Mouse (Mus musculus) forebrain, embryonic 12.5 days (tissue): ENCODE results near the gene Clip3. TPM values are rescaled to one million over a fixed set of nuclear protein-coding genes. Genes with fewer than 3 reads are reported as not detected.
A peak's percentile ranks its signal among the peaks of the same experiment; 100 is the strongest.

Source experiments
- ATAC-seq: fragments of 200-750 bp; cut with Nextera tagmentation; 2 replicates; pipeline ENCODE4 v1.8.0; 2017; ENCODE audit warnings: moderate TSS enrichment; ENCODE audit not compliant: low FRiP score
- H3K27ac ChIP-seq: fragments of 300-500 bp; sonication (generic); 2 replicates; pipeline ENCODE4 v1.5.1; 2016; ENCODE audit warnings: mild to moderate bottlenecking
- H3K27me3 ChIP-seq: fragments of 300-500 bp; sonication (generic); 2 replicates; pipeline ENCODE4 v1.6.1; 2016; ENCODE audit warnings: mild to moderate bottlenecking
- H3K36me3 ChIP-seq: fragments of 300-500 bp; sonication (generic); replicated peaks from 2 replicates; pipeline ENCODE4 v1.6.1; 2016; ENCODE audit warnings: mild to moderate bottlenecking
- H3K4me1 ChIP-seq: fragments of 300-500 bp; sonication (generic); 2 replicates; pipeline ENCODE4 v1.6.1; 2016
- H3K4me2 ChIP-seq: fragments of 300-500 bp; sonication (generic); 2 replicates; pipeline ENCODE4 v1.6.1; 2016; ENCODE audit warnings: mild to moderate bottlenecking, moderate library complexity
- H3K4me3 ChIP-seq: fragments of 300-500 bp; sonication (generic); replicated peaks from 2 replicates; pipeline ENCODE4 v1.5.1; 2016; ENCODE audit warnings: mild to moderate bottlenecking
- H3K9ac ChIP-seq: fragments of 300-500 bp; sonication (generic); 2 replicates; pipeline ENCODE4 v1.6.1; 2016; ENCODE audit warnings: mild to moderate bottlenecking
- H3K9me3 ChIP-seq: fragments of 300-500 bp; sonication (generic); 2 replicates; pipeline ENCODE4 v1.6.1; 2016
- WGBS: fragments of 180-500 bp; shearing (Covaris S2); methylation state at CpG from one replicate; pipeline ENCODE4 v1.1.7; 2016; 5-methylcytosine and 5-hydroxymethylcytosine counted together
- polyA plus RNA-seq: library from polyadenylated mRNA; unstranded; fragments of >200 nt; fragmentation: Nextera tagmentation; extraction: Ambion mirVana; gene quantifications from 2 replicates; pipeline ENCODE4 v1.2.1, GENCODE M21; 2016

The Clip3 gene
- polyA plus RNA-seq: 77.2 and 87.9 TPM in 2 replicates

DNA sequence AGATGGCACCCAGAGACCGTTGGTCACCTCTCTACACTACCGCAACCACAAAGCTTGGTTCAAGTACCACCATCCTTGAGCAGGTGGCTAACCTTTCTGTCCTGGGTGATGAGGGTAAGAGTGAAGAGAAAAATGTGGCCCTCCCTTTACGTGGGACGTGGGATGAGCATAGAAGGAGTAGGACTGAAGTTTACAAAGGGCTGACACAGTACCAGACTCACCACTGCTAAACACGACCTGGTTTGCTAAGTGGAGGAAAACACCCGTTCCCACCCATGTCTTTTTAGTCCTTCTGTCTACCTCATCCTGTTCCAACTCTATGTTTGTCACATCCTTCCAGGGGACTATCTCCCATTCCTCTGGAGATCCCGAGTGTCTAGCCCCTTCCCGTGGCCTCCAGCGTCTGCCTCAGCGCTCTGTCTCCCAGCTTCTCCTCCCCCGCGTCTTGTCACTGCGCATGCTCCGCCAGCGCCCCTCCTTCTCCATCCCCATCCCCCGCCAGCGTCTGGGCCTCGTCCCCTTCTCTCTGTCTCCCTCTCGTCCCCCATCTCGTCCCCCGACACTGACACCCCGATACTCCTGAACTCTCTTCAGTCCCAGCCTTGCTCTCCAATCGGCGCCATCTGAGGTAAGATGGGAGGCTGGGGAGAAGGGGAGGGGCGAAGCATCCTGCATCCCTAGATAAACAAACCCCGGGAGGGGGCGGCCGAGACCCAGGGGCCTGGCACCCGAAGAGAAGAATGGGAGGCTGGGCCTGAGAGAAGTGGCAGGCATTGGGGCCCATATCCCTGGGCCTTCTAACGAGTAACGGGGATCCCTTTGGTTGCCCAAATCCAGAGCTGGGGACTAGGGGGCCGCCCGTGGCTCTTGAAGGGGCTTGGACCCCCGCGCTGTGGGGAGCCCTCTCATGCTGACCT, at the start of gene Clip3:
TSS of gene Clip3 (plus strand) at position 514 of the 917 bp plus-strand sequence.
- Histone ChIP-seq H3K36me3 (peaks cover 29% of the 10 kb centered on the region), H3K4me1 (peaks cover 36% of the 10 kb centered on the region), H3K4me3 (peak within 1 kb of the TSS; percentile 88), H3K9me3 (no peaks in the 10 kb centered on the region), H3K4me2 (peak within 1 kb of the TSS; percentile 89), H3K27me3 (peaks cover 3% of the 10 kb centered on the region; the same call in 1 of the 2 replicates), H3K9ac (peak within 1 kb of the TSS; percentile 96), H3K27ac (peak within 1 kb of the TSS; percentile 87)
- 6% methylated on average over 35 of the region's 35 CpGs for WGBS
- ATAC-seq: peak; percentile 88

DNA sequence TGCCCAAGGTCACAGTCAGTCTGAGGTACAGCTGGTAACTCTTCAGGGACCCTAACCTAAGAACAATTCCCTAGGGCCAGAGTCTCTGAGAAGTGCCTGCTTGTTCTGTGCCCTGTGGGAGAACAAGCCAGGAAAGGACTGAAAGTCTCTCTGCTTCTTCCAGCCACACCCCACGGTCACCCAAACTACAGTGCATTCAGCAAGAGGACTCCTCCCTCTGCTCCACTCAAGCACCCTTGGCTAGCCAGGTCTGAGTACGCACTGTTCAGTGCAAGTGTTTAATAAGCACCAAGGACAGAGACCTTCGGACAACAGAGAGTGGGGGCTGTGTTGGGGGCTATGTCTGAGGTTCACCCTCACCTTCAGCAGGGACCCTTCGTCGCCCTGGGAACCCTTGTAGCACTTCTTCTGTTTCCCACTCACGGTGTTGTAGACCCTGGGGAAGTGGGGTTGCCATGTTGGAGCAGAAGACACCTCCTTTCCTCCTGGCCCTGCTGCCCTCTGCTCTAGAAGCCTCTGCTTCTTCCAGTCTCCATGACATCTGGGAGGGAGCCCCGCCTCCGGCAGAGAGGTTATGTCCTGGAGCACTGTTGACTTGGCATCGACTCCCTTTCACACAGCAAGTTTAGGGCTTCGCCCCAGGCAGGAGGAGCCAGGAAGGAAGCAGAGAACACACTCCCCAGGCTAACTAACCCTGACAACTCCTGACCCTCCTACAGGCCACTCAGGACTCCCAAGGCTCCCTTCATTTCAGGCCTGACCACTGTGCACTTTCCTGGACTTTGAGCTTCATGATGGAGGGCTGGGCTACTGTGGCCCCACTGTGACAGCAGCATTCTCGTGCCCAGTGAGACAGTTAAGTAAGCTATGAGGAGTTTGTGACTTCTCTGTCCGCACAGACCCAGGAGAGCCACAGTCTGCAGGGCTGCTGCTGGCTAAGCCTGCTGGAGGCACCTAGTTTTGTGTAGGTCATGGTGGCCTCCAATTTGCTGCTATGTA, 39.3 kb upstream of the Clip3 start:
- no peak overlapping the region for H3K4me2 ChIP-seq
- no peak overlapping the region for H3K4me3 ChIP-seq
- no peak overlapping the region for H3K9ac ChIP-seq
- WGBS: 89% methylated on average over 12 of the region's 12 CpGs
- no peaks in the 10 kb centered on the region for H3K9me3 ChIP-seq
- no peaks in the 10 kb centered on the region for H3K27me3 ChIP-seq
- peaks cover 59% of the 10 kb centered on the region for H3K36me3 ChIP-seq
- no peaks in the 10 kb centered on the region for H3K4me1 ChIP-seq
- H3K27ac ChIP-seq: peak overlapping the region; percentile 13; the same call in 1 of the 2 replicates
- no peak for ATAC-seq

GRCm38 (mm10) chr7:30265041-30265440, 26.5 kb upstream of the Clip3 start:
- Histone ChIP-seq H3K4me3 (no peak overlapping the region), H3K27me3 (no peaks in the 10 kb centered on the region), H3K36me3 (peaks cover 57% of the 10 kb centered on the region), H3K9me3 (no peaks in the 10 kb centered on the region), H3K9ac (no peak overlapping the region), H3K4me1 (no peaks in the 10 kb centered on the region), H3K4me2 (no peak overlapping the region), H3K27ac (no peak overlapping the region)
- 90% methylated on average over 2 of the region's 2 CpGs for WGBS
- no peak for ATAC-seq

DNA sequence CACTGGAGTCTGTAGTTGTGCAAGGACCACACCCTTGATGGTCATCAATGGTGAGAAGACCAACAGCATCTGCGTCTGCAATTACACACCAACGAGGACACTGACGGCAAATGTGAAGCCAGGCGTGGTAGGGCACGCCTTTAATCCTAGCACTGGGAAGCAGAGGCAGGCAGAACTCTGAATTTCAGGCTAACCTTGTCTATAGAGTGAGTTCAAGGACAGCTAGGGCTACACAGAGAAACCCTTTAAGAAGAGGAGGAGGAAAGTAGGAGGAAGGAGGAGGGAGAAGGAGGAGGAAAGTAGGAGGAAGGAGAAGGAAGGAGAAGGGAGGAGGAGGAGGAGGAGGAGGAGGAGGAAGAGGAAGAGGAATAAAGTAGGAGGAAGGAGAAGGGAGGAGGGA, 26.0 kb upstream of the Clip3 start:
- ATAC-seq: no peak
- Histone ChIP-seq H3K27ac (no peak overlapping the region), H3K9ac (no peak overlapping the region), H3K4me2 (no peak overlapping the region), H3K27me3 (no peaks in the 10 kb centered on the region), H3K9me3 (no peaks in the 10 kb centered on the region), H3K36me3 (peaks cover 62% of the 10 kb centered on the region), H3K4me3 (no peak overlapping the region), H3K4me1 (no peaks in the 10 kb centered on the region)
- WGBS: 95% methylated on average over 5 of the region's 5 CpGs

DNA sequence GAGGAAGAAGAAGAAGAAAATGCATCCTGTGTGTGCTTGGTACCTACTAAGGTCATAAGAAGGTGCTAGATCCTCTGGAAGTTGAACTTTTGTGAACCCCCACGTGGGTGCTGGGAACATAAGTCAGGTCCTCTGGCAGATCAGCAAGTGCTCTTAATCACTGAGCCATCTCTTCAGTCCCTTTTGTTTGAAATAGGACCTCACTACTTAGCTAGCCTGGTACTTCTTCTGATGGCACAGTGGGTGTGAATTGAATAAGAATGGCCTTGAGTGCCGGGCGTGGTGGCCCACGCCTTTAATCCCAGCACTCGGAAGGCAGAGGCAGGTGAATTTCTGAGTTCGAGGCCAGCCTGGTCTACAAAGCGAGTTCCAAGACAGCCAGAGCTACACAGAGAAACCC, 25.6 kb upstream of the Clip3 start:
- no peak for ATAC-seq
- no peak overlapping the region for H3K4me2 ChIP-seq
- no peak overlapping the region for H3K9ac ChIP-seq
- no peaks in the 10 kb centered on the region for H3K9me3 ChIP-seq
- H3K4me3 ChIP-seq: no peak overlapping the region
- WGBS: 91% methylated on average over 7 of the region's 7 CpGs
- H3K36me3 ChIP-seq: peaks cover 63% of the 10 kb centered on the region
- no peak overlapping the region for H3K27ac ChIP-seq
- H3K4me1 ChIP-seq: no peaks in the 10 kb centered on the region
- H3K27me3 ChIP-seq: no peaks in the 10 kb centered on the region

DNA sequence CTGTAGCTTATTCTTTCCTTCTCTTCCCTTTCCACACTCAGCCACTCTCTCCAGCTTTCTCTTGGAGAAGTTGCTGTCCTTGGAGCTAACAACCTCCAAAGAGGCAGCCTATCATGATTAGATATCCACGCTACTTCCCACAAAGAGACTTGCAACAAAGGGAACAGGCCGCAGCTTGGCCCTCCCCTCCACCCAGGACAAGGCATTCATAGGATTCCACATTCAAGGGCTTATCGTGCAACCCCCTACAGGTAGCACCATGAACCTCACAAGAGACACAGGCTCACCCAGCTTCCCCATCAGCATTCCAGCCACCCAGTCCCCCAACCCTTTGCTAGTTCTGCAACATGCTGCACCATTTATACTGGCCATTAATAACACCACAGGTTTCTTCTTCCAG, 24.7 kb upstream of the Clip3 start:
- Histone ChIP-seq H3K36me3 (peaks cover 63% of the 10 kb centered on the region), H3K27ac (no peak overlapping the region), H3K4me1 (no peaks in the 10 kb centered on the region), H3K4me3 (no peak overlapping the region), H3K27me3 (no peaks in the 10 kb centered on the region), H3K9me3 (no peaks in the 10 kb centered on the region), H3K9ac (no peak overlapping the region), H3K4me2 (no peak overlapping the region)
- ATAC-seq: no peak
- WGBS: 85% methylated on average over 3 of the region's 3 CpGs

- Histone ChIP-seq H3K4me1 (no peaks in the 10 kb centered on the region), H3K36me3 (peaks cover 47% of the 10 kb centered on the region), H3K4me3 (no peak overlapping the region), H3K4me2 (no peak overlapping the region), H3K27ac (no peak overlapping the region), H3K9me3 (no peaks in the 10 kb centered on the region), H3K27me3 (no peaks in the 10 kb centered on the region), H3K9ac (no peak overlapping the region)
- ATAC-seq: no peak
- 89% methylated on average over 4 of the region's 4 CpGs for WGBS
These were observed 21.9 kb upstream of the Clip3 start for GRCm38 (mm10) chr7:30269641-30270040.

GRCm38 (mm10) chr7:30274383-30274782, 17.1 kb upstream of the Clip3 start:
- H3K4me2 ChIP-seq: no peak overlapping the region
- H3K9me3 ChIP-seq: no peaks in the 10 kb centered on the region
- no peak overlapping the region for H3K9ac ChIP-seq
- WGBS: 85% methylated on average over 6 of the region's 6 CpGs
- no peak overlapping the region for H3K4me3 ChIP-seq
- H3K36me3 ChIP-seq: peaks cover 21% of the 10 kb centered on the region
- ATAC-seq: no peak
- no peak overlapping the region for H3K27ac ChIP-seq
- H3K4me1 ChIP-seq: peaks cover 7% of the 10 kb centered on the region
- H3K27me3 ChIP-seq: no peaks in the 10 kb centered on the region

DNA sequence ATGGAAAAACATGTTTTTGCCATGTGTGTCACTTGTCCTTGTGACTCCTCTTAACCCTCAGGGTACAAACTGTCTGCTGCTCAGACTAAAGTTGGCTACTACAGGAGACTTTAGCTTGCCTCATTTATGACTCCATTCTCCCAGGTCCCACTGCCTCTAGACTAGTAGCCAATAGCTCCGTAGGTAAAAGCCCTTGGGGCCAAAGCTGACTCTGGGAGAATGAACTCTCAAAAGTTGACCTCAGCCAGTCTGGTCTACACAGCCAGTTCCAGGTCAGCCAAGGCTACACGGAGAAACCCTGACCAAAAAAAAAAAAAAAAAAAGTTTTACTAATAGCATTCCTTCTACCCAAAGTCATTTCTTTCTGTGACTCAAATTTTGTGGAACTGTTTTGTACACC, 12.6 kb upstream of the Clip3 start:
- no peak for ATAC-seq
- no peaks in the 10 kb centered on the region for H3K9me3 ChIP-seq
- no peaks in the 10 kb centered on the region for H3K27me3 ChIP-seq
- H3K4me3 ChIP-seq: peak overlapping the region; percentile 68; the same call in 1 of the 2 replicates
- 63% methylated on average over 2 of the region's 2 CpGs for WGBS
- H3K9ac ChIP-seq: no peak overlapping the region
- no peaks in the 10 kb centered on the region for H3K36me3 ChIP-seq
- H3K4me1 ChIP-seq: peaks cover 15% of the 10 kb centered on the region
- H3K27ac ChIP-seq: no peak overlapping the region
- H3K4me2 ChIP-seq: peak overlapping the region; percentile 69

- no peaks in the 10 kb centered on the region for H3K36me3 ChIP-seq
- ATAC-seq: no peak
- H3K9me3 ChIP-seq: no peaks in the 10 kb centered on the region
- H3K27ac ChIP-seq: peak overlapping the region; percentile 96; the same call in 1 of the 2 replicates
- no peaks in the 10 kb centered on the region for H3K27me3 ChIP-seq
- H3K4me1 ChIP-seq: peaks cover 15% of the 10 kb centered on the region
- H3K9ac ChIP-seq: peak overlapping the region; percentile 61
- peak overlapping the region; percentile 68 for H3K4me3 ChIP-seq
- WGBS: 0% methylated on average over 6 of the region's 6 CpGs
- peak overlapping the region; percentile 69 for H3K4me2 ChIP-seq
These were observed 12.0 kb upstream of the Clip3 start for GRCm38 (mm10) chr7:30279536-30279935.

DNA sequence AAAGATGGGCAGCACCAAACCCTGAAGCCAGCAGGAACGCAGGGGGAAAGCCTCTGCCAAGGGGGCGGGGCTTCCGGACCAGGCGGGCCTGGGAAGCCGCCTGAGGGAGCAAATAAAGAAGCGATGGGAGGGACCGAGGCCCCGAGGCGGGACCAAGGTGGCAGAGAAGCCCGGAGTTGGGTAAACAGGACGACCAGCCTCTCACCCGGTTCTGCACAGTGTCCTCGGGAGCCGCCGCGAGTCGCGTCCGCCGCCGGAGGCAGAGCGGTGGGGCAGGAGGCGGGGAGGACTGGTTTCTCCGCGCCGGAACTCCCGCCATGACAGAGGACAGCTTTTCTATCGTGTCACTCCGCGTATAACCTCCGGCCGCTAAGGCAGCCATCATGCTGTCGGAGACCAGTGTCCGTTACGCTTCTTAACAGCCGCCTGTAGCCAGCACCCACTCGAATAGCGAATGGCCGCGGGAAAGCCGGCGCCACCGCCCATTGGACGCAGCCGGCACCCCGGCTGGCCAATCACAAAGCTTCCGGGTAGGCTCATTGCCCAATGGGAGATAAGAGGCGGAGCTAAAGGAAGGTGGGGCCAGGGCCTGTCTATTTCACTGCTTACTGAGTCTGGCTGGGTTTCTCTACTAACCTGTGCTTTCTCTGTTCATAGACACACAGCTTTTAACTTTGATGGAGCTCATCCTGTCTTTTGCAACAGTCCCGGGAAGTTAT, 11.4 kb upstream of the Clip3 start, which contains the start of the genes Thap8 and Wdr62:
TSS of gene Thap8 (plus strand) at position 144 of the 719 bp plus-strand sequence.
TSS of gene Wdr62 (minus strand) at position 469 of the 719 bp plus-strand sequence.
- H3K4me2 ChIP-seq: peak within 1 kb of the TSS; percentile 69
- peak within 1 kb of the TSS; percentile 68 for H3K4me3 ChIP-seq
- peak within 1 kb of the TSS; percentile 96 for H3K27ac ChIP-seq
- under 1% methylated on average over 49 of the region's 49 CpGs for WGBS
- peak; percentile 96 for ATAC-seq
- no peaks in the 10 kb centered on the region for H3K36me3 ChIP-seq
- H3K9ac ChIP-seq: peak within 1 kb of the TSS; percentile 61
- peaks cover 15% of the 10 kb centered on the region for H3K4me1 ChIP-seq
- H3K27me3 ChIP-seq: no peaks in the 10 kb centered on the region
- H3K9me3 ChIP-seq: no peaks in the 10 kb centered on the region
